Mouse (Mus musculus): ENCODE results near the gene Mov10l1. TPM values are rescaled to one million over a fixed set of nuclear protein-coding genes. Genes with fewer than 3 reads are reported as not detected.

Mov10l1 gene
- total RNA-seq, 2 experiments from 2014 or later, result not detected

DNA sequence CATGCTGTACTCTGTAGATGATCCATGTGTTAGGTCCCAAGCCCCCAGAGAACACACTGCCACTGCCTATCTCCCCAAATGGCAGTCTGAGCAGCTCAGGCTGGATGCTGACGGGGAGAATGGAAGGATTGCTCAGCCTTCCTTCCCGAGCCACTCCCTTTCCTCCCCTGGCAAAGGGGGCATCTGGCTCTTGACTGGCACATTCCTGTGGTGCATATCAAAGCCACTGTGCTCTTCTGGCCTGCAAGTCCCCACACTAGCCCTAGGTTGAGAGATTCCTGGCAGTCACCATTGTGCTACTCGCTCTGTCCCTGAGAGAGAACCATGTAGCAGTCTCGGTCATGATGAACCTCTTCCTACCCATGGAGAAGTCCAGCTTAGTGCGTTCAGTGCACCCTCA is 25.1 kb downstream of the Mov10l1 start:
- no peak for DNase-seq (ENCODE audit: low spot score)

DNA sequence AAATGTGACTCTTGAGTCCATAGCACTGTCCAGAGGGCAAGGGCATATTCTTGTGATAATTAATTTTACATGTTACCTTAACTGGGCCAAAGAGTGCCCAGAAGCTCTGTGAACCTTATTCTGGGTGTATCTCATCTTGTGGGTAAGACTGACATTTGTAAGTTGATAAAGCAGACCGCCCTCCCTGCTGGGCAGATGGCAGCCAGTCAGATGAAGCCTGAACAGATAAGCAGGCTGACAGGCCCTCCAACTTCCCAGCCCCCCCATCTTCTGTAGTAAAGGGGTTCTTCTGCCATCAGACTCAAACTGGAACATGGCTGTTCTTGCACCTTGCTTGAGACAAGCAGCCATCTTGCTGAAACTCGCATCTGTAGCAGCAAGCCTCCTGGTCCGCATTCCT is 34.0 kb downstream of the Mov10l1 start:
- no peak for DNase-seq (ENCODE audit: low spot score)

DNA sequence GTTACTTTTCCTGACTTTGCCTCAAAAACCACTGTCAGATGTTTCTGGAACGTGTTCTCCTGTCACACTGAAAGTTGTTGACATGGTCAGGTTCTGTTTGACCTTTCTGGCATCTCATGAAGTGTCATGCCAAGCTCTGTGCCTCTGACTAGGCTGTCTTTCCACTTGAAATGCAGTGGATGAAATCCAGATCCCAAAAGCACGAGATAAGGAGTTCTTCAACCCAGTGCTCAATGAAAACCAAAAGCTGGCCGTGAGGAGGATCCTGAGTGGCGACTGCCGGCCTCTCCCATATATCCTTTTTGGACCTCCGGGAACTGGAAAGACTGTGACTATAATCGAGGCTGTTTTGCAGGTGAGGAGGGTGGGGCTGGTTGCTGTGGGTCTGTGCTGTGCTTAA is 37.4 kb downstream of the Mov10l1 start:
- no peak for DNase-seq (ENCODE audit: low spot score)

DNA sequence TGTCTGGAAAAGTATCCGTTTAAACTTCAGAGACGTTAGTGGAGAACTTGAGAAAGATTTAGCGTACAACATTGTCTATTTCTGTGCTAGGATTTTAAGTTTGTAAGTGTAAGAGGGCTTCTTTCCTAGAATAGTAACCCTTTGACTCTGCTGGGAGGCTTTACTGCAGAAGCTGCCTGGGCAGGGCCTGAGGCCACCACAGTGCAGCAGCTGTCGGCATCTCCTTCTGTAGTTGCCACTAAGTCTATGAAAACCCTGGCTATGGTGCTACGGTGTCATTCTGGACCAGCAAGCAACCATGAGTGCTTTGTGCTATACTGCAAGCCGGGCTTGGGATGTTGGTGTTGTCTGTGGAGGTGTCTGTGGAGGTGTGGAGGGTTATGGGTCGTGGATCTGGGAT is 37.8 kb downstream of the Mov10l1 start:
- no peak for DNase-seq (ENCODE audit: low spot score)

- no peak for DNase-seq (ENCODE audit: low spot score)
Measured at GRCm38 (mm10) chr15:89044381-89044780, 61.7 kb downstream of the Mov10l1 start.

GRCm38 (mm10) chr15:89046356-89046755 is 63.6 kb downstream of the Mov10l1 start:
- no peak for DNase-seq (ENCODE audit: low spot score)

DNA sequence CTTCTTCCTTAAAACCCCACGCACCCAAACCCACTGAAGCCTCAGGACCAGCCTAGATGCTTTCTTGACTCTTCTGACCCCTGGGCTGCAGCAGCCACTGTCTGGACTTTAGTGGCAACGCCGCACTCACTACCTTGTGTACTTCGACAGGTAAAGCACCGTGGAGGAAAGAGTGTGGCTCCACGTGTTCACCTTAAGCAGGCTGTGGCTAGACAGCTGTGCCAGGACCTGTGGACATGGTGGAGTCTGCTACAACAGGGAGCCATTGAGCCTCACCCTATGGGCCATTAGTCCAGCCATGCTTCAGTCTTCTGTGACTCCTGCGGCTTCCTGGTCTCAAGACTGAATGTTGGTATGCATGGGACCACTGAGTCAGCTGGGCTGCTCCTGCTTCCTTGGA is 72.0 kb downstream of the Mov10l1 start:
- no peak for DNase-seq (ENCODE audit: low spot score)

DNA sequence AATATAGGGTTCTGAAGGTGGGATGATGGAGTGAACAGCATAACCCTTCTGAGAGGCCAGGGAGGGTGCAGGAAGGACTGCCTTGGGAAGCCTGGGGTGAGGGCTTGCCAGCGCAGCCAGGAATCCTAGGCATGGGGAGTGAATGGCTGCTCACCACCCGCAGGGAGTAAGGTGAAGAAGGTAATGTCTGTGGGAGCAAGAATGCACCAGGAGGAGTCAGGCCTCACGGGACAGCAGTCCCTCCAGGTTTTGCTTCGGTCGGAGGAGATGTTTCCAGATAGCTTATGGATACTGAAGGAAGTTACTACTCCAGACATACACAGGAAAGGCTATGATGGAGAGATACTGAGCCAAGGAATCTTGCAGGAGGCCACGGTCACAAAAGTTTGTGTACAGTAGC is 76.0 kb downstream of the Mov10l1 start:
- no peak for DNase-seq (ENCODE audit: low spot score)

DNA sequence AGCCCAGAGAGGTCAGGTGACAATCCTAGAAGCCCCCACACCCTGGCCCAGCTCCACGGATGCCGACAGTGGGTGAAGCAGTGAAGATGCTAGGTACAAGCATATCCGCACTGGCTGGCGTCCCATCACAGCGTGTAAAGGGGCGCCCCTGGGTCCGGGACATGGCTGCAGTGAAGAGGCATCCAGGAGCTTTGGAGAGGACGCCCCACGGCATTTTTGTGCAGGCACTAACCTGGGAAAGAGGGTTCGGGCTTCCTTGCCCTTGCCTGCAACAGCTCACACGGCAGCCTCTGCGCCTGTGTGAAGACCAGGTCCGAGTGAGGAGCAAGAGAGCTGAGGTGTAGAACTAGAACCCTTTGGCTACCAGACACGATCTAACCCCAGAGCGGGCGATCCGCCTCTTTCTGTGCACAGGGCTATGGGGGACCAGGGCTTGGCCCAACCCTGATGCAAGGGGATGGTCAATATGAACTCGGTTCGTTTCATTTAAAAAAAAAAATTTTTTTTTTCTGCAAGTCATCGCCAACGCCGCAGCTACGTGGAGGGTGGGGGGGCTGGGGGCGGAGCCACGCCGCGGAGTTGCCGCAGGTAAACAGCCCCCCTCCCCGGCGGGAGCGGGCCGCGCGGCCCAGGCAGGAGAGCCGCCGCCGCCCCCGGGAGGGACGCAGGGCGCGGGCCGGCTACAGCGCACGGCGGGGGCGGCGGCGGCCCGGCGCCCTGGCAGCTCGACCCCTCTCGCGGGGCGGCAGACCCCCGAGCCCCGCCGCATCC is 76.6 kb downstream of the Mov10l1 start, which contains the start of gene Panx2:
Gene Panx2, plus strand, starts transcription at position 574 of the 771 bp plus-strand sequence.
- no peak for DNase-seq (ENCODE audit: low spot score)

DNA sequence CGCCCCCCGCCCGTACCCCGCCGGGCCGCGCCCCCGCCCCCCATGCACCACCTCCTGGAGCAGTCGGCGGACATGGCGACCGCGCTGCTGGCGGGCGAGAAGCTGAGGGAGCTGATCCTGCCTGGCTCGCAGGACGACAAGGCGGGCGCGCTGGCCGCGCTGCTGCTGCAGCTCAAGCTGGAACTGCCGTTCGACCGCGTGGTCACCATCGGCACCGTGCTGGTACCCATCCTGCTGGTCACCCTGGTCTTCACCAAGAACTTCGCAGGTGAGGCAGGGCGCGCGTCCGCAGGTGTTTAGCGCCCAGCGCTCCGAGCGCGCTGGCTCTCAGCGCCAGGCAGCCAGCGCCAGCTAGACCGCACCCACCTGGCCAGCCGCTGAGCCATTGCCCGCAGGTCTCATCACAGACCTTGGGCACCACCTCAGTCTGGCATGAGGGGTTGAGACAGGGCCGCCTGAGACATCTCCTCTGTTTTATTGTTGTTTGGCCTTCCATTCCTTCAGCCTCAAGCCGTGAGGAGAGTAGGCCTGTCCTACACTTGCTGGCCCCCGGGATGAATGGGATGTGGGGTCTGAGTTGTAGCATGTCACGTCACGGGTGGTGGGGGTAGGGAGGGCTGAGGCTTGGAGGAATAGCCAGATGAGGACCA is 77.4 kb downstream of the Mov10l1 start:
- DNase-seq (ENCODE audit: low spot score), result no peak

GRCm38 (mm10) chr15:89060811-89061460 is 78.2 kb downstream of the Mov10l1 start:
- no peak for DNase-seq (ENCODE audit: low spot score)

DNA sequence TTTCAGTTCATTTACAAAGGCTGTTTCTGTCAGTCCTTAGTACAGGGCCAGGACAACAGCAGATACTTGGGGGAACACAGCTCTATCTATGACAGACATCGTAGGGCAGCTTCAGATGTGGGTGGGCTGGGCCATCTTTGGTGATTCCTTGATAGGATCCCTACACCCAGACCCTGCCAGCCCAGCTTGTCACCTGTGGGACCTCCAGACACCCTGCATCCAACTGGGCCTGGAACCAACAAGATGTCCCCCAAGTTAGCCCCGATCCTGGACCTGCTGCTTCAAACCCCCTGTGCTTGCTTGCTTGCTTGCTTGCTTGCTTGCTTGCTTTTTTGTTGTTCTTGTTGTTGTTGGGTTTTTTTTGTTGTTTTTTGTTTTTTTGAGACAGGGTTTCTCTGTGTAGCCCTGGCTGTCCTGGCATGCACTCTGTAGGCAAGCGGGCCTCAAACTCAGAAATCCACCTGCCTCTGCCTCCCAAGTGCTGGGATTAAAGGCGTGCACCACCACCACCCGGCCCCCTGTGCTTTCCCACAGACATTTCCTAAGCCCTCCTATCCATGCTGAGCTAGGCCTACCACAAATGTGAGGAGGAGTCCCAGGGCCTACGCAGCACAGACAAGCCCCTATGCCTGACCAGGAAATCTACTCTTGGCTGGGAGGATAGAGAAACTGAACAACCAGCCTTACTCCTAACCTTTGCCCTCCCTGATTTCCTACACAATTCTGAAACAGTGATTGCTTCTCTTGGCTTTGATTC is 79.2 kb downstream of the Mov10l1 start:
- no peak for DNase-seq (ENCODE audit: low spot score)

DNA sequence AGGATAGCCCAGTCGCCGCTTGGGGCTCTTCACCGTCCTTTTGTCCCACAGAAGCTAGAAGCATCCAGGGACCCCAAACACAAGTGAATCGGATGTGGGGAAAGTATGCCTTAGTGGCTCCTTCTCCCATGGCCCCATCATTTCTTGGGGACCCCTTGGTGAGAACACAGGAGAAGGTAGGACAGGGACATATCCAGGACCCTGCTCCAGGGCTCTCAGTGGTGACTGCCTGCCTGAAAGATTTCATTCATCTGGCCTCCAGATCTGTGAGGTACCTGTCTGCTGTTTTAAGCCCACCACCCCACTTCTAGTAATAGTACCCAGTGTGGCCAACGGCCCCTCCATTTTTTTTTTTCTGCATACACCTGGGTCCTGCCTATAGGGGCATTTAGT is 79.8 kb downstream of the Mov10l1 start:
- DNase-seq (ENCODE audit: low spot score), result no peak

DNA sequence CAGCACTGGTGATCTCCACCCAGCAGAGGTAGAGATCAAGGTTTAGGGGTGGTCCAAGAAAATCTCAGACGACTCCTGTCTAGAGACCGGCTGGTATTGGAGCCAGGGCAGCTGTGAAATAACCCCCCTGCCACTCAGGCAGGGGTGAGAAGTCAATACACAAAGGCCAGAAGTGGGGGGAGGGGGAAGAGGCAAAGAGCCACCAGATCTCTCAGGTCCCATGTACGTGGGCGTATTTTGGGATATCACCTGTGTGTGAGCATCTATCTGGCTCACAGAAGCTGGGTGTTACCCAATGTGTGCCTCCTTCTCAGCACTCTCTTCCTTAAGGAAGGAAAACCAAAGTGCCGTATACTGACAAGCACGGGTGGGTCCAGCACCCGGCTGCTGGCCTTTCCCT is 80.3 kb downstream of the Mov10l1 start:
- DNase-seq (ENCODE audit: low spot score), result no peak

DNA sequence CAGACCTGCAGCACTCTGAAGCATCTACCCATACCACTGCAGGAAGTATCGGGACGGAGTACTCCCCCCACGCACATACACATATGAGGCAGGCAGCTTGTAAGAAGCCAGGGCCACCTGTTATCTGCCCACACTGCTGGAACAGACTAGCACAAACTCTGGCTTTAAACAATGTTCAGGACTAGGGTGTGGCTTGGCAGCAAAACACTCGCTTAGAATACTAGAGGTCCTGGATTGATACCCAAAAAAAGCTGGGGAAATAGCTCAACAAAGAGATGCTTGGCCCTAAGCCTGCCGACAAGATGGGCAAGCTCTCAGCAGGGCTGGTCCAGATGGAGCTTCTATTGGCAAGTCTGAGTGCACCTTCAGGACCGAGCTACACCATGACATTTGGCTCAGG is 80.8 kb downstream of the Mov10l1 start:
- no peak for DNase-seq (ENCODE audit: low spot score)

DNA sequence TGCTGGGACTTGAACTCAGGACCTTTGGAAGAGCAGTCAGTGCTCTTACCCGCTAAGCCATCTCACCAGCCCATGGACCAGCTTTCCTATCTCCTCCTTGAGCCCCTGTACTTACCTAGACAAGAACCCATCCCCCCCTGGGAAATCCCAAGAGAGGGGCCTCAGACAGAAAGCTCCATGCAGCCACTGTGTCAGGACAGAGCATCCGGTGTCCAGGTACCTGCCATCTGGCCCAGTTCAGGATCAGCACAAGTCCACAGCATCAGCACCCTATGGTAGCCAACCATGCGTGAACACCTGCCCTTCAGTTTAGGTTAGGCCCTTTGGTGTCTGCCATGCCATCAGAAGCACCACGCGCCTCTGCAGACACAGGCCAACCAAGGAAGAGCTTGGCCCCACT is 82.2 kb downstream of the Mov10l1 start:
- DNase-seq (ENCODE audit: low spot score), result no peak

- no peak for DNase-seq (ENCODE audit: low spot score)
Measured at GRCm38 (mm10) chr15:89067609-89068008, 84.9 kb downstream of the Mov10l1 start.

GRCm38 (mm10) chr15:89068226-89068625 is 85.5 kb downstream of the Mov10l1 start:
- no peak for DNase-seq (ENCODE audit: low spot score)

DNA sequence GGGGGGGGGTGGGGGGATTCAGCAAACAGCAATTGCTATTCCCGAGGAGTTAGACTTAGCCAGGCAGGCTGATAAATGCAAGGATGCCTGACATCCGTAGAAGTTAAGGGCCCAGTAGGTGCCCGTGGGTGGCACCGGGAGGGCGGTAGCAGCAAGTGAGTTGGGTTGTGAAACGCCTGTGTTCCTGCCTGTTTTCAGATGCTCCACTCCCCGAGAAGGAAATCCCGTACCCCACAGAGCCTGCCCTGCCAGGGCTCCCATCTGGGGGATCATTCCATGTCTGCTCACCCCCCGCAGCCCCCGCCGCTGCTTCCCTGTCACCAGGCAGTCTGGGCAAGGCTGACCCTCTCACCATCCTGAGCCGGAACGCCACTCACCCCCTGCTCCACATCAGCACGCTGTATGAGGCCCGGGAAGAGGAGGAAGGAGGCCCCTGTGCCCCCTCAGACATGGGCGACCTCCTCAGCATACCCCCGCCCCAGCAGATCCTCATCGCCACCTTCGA is 86.7 kb downstream of the Mov10l1 start:
- no peak for DNase-seq (ENCODE audit: low spot score)

GRCm38 (mm10) chr15:89070606-89071005 is 87.9 kb downstream of the Mov10l1 start:
- DNase-seq (ENCODE audit: low spot score), result no peak

DNA sequence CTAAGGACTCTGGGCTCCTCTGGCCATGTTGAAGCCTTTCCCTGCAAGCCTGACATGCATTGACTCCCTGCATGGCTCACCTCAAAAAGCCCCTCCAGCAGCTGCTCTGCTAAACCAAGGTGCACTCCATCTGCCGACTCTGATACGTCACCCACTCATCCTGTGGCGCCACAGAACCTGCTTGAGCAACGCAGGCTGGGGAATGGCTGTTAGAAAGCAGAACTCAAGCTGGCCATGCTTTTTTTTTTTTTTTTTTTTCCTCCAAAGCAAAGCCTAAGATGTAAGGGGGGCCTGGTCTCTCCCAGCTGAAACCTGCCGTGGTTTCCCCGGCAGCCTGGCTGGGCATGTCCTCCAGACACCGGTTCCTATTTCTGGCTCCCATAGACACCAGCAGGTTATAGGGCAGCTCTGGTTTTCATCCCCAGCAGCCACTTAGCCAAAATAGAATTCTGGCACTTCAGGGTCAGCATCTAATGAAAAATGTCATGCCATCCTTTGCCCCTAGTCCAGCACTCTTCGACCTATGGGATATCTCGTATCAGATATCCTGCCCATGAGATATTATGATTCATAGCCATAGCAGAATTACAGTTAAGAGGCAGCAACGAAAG is 91.4 kb downstream of the Mov10l1 start:
- no peak for DNase-seq (ENCODE audit: low spot score)

All from gastrocnemius, adult 18-20 months (tissue).